Mouse (Mus musculus): ENCODE measurements around the gene Frmd4a. TPM values are rescaled to one million over a fixed set of nuclear protein-coding genes. Genes with fewer than 3 reads are reported as not detected.
"Not testable (repeated sequence)": the region's sequence is repeated elsewhere in the genome, so short reads cannot be mapped to it uniquely, and the experiment has no call there.

Frmd4a gene
- total and polyA plus RNA-seq, 2 experiments from 2014 or later, result 42.5 to 60.2 TPM

DNA sequence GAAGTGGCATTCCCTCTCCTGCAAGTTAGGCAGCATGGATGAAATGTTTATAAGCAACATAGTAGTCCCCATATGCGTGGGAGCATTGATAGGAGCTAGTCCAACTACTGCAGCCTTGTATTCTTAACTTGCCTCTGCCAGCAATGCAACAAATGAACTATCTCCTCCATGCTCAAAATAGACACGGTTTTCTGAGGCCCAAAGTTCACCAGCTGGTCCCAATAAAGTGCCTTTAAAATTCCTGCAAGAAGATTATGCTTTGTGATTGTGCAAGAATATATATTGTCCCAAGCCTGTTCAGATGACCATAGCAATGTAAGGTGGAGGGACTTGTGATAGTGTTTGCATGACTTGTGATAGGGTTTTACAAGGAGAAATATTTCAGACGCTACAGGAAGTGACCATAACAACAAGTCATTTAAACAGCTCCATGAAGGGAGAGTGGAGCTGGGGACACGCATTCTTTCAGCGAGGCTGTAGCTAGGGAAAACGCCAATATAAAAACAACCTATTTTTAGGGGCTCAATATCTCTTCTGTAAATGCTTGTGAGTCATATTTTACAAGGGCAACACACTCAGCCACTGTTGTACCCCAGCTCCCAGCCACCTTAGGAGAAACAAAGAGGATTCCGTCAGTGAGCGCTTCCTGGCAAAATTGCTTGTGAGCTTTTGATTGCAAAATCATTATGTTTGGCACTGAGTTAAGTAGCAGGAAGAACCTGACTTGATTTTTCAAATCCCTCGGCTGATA, 235.2 kb downstream of the Frmd4a start:
- Histone ChIP-seq H3K27me3 (ENCODE audit: insufficient read depth, low read length) (no peaks in the 10 kb centered on the region), H3K9me3 (ENCODE audit: low read length) (no peaks in the 10 kb centered on the region), H3K27ac (ENCODE audit: low read depth, low read length) (peak overlapping the region; percentile 28; the same call in 1 of the 2 replicates), H3K4me1 (ENCODE audit: insufficient read depth, low read length) (peaks cover 6% of the 10 kb centered on the region; the same call in 1 of the 2 replicates), H3K36me3 (ENCODE audit: insufficient read depth, low read length) (no peaks in the 10 kb centered on the region), H3K9ac (replicated peaks; ENCODE audit: low read length, poor library complexity, severe bottlenecking) (no peak overlapping the region), H3K4me3 (ENCODE audit: low read depth, low read length) (no peak overlapping the region), H3K4me2 (ENCODE audit: low read depth, low read length, poor library complexity, severe bottlenecking) (no peak overlapping the region)
- ATAC-seq (ENCODE audit: low FRiP score) (no peak), DNase-seq (ENCODE audit: low spot score) (peak; percentile 24)
- WGBS, result 31% methylated on average over 9 of the region's 9 CpGs
- no peak for TF ChIP-seq CTCF (IDR thresholded peaks at IDR 0.05)

DNA sequence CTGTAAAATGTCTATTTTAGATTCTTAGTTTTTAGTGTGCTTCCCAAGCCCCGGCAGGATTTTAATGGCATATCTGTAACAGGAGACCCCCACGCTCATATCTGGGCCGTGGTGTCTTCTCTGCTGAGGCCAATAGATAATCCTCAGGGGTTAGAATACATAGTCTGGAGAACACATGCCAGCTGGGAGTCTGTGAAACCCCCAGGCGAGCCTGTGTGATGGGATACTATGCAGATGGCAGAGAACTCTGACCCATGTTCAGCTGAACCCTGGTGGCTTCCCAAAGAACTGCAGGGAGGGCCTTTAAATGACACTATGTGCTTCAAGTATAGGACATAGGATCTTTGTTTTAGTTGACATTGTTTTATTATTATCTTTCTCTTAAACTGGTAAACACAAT, 235.8 kb downstream of the Frmd4a start:
- H3K4me1 ChIP-seq (ENCODE audit: insufficient read depth, low read length), result peaks cover 6% of the 10 kb centered on the region; the same call in 1 of the 2 replicates
- no peaks in the 10 kb centered on the region for H3K27me3 ChIP-seq (ENCODE audit: insufficient read depth, low read length)
- TF ChIP-seq CTCF (IDR thresholded peaks at IDR 0.05), result peak; percentile 74
- no peak overlapping the region for H3K4me2 ChIP-seq (ENCODE audit: low read depth, low read length, poor library complexity, severe bottlenecking)
- ATAC-seq (ENCODE audit: low FRiP score) (peak; percentile 70; the same call in 1 of the 2 replicates), DNase-seq (ENCODE audit: low spot score) (peak; percentile 69)
- H3K36me3 ChIP-seq (ENCODE audit: insufficient read depth, low read length), result no peaks in the 10 kb centered on the region
- WGBS, result 9% methylated on average over 4 of the region's 4 CpGs
- no peaks in the 10 kb centered on the region for H3K9me3 ChIP-seq (ENCODE audit: low read length)
- H3K4me3 ChIP-seq (ENCODE audit: low read depth, low read length), result no peak overlapping the region
- no peak overlapping the region for H3K9ac ChIP-seq (replicated peaks; ENCODE audit: low read length, poor library complexity, severe bottlenecking)
- H3K27ac ChIP-seq (ENCODE audit: low read depth, low read length), result peak overlapping the region; percentile 28; the same call in 1 of the 2 replicates

DNA sequence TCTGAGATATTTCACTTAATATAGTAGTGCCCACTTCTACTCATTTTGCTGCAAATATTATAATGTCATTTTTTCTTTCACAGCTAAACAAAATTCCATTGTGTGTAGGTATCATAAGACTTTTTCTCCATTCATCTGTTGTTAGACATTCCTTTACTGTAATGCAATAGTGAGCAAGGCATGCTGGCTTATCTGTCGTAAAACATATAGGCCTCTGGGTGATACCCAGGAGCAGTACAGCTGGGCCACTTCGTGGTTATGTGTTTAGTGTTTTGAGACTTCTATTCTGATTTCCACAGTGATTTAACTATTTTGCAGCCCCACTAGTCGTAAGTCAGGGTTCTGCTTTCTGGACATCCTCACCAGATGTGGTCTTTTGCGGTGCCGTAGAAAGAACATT, 236.6 kb downstream of the Frmd4a start:
- H3K27me3 ChIP-seq (ENCODE audit: insufficient read depth, low read length), result no peaks in the 10 kb centered on the region
- H3K4me1 ChIP-seq (ENCODE audit: insufficient read depth, low read length), result peaks cover 6% of the 10 kb centered on the region; the same call in 1 of the 2 replicates
- no peak for TF ChIP-seq CTCF (IDR thresholded peaks at IDR 0.05)
- no peak overlapping the region for H3K4me2 ChIP-seq (ENCODE audit: low read depth, low read length, poor library complexity, severe bottlenecking)
- H3K4me3 ChIP-seq (ENCODE audit: low read depth, low read length), result no peak overlapping the region
- H3K36me3 ChIP-seq (ENCODE audit: insufficient read depth, low read length), result no peaks in the 10 kb centered on the region
- 82% methylated on average over 5 of the region's 5 CpGs for WGBS
- no peak overlapping the region for H3K27ac ChIP-seq (ENCODE audit: low read depth, low read length)
- no peaks in the 10 kb centered on the region for H3K9me3 ChIP-seq (ENCODE audit: low read length)
- no peak for DNase-seq (ENCODE audit: low spot score)
- H3K9ac ChIP-seq (replicated peaks; ENCODE audit: low read length, poor library complexity, severe bottlenecking), result no peak overlapping the region
- no peak for ATAC-seq (ENCODE audit: low FRiP score)

DNA sequence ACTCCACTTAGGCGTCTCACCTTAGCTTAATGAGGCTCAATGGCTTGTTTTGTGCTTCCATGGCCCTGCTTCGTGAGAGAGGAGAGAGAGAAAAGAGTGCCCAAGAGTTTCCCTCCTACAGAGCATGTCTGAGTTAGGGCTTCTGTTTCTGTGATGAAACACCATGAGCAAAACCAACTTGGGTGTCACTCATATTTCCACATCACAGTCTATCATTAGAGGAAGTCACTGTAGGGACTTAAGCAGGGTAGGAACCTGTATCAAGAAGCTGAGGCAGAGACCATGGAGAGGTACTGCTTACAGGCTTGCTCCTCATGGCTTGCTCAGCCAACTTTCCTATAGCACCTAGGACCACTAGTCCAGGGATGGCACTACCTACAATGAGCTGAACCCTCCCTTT, 238.7 kb downstream of the Frmd4a start:
- DNase-seq (ENCODE audit: low spot score) (no peak), ATAC-seq (ENCODE audit: low FRiP score) (no peak)
- TF ChIP-seq CTCF (IDR thresholded peaks at IDR 0.05), result no peak
- no peak overlapping the region for H3K4me3 ChIP-seq (ENCODE audit: low read depth, low read length)
- H3K9ac ChIP-seq (replicated peaks; ENCODE audit: low read length, poor library complexity, severe bottlenecking), result no peak overlapping the region
- H3K36me3 ChIP-seq (ENCODE audit: insufficient read depth, low read length), result no peaks in the 10 kb centered on the region
- WGBS, result 97% methylated on average over 2 of the region's 2 CpGs
- H3K9me3 ChIP-seq (ENCODE audit: low read length), result no peaks in the 10 kb centered on the region
- no peak overlapping the region for H3K4me2 ChIP-seq (ENCODE audit: low read depth, low read length, poor library complexity, severe bottlenecking)
- no peak overlapping the region for H3K27ac ChIP-seq (ENCODE audit: low read depth, low read length)
- no peaks in the 10 kb centered on the region for H3K27me3 ChIP-seq (ENCODE audit: insufficient read depth, low read length)
- H3K4me1 ChIP-seq (ENCODE audit: insufficient read depth, low read length), result peaks cover 6% of the 10 kb centered on the region; the same call in 1 of the 2 replicates

DNA sequence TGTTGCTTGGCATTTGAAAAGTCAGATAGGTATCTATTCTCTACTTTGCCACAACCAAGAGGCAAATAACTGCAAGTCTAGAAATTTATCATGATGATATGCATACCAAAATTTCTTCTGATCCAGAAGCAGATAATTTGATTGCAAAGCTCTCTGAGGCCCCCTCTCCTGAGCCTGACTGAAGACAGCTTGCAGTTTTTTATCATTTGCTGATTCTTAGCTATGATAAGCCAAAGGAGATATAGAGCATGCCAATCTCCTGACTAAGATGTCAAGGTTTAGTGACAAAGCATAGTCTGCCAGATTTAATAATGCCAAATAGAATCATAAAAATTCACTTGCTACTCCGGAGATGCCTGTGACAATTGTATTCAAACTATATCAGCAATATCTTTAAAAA, 240.1 kb downstream of the Frmd4a start:
- H3K9ac ChIP-seq (replicated peaks; ENCODE audit: low read length, poor library complexity, severe bottlenecking), result no peak overlapping the region
- no peak overlapping the region for H3K4me3 ChIP-seq (ENCODE audit: low read depth, low read length)
- H3K4me1 ChIP-seq (ENCODE audit: insufficient read depth, low read length), result peaks cover 4% of the 10 kb centered on the region; the same call in 1 of the 2 replicates
- 74% methylated on average over 1 of the region's 1 CpGs for WGBS
- DNase-seq (ENCODE audit: low spot score) (no peak), ATAC-seq (ENCODE audit: low FRiP score) (no peak)
- H3K9me3 ChIP-seq (ENCODE audit: low read length), result no peaks in the 10 kb centered on the region
- H3K36me3 ChIP-seq (ENCODE audit: insufficient read depth, low read length), result no peaks in the 10 kb centered on the region
- no peaks in the 10 kb centered on the region for H3K27me3 ChIP-seq (ENCODE audit: insufficient read depth, low read length)
- no peak for TF ChIP-seq CTCF (IDR thresholded peaks at IDR 0.05)
- H3K27ac ChIP-seq (ENCODE audit: low read depth, low read length), result no peak overlapping the region
- H3K4me2 ChIP-seq (ENCODE audit: low read depth, low read length, poor library complexity, severe bottlenecking), result no peak overlapping the region

DNA sequence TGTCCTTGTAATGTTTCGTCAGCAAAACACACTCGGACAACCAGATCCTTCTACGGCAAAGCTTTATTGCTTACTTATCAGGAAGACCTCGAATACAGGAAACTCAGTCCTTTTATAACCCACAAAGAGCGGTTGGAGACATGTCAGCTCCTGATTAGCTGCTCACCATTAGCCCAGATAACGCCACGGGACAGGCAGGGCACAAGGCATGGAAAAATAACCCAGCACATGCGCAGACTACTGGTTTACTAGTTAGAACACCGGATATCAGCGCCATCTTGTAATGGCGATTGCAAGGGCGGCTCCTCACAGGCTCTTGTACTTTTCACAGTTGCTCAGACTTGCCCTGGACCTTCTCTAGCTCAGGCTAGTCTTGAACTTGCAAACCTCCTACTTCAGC, 241.3 kb downstream of the Frmd4a start:
- not testable (repeated sequence) for H3K27me3 ChIP-seq (ENCODE audit: insufficient read depth, low read length); DNase-seq (ENCODE audit: low spot score); H3K4me1 ChIP-seq (ENCODE audit: insufficient read depth, low read length); H3K4me2 ChIP-seq (ENCODE audit: low read depth, low read length, poor library complexity, severe bottlenecking); H3K9me3 ChIP-seq (ENCODE audit: low read length); H3K4me3 ChIP-seq (ENCODE audit: low read depth, low read length); H3K27ac ChIP-seq (ENCODE audit: low read depth, low read length); H3K9ac ChIP-seq (replicated peaks; ENCODE audit: low read length, poor library complexity, severe bottlenecking); ATAC-seq (ENCODE audit: low FRiP score); H3K36me3 ChIP-seq (ENCODE audit: insufficient read depth, low read length)
- 93% methylated on average over 12 of the region's 12 CpGs for WGBS

All from midbrain, postnatal 0 days (tissue).